Mouse (Mus musculus) hindbrain, embryonic 13.5 days (tissue): ENCODE results near the gene Pcx. TPM values are rescaled to one million over a fixed set of nuclear protein-coding genes. Genes with fewer than 3 reads are reported as not detected.

Experiments
- ATAC-seq: fragments of 200-750 bp; cut with Nextera tagmentation; 2 replicates; pipeline ENCODE4 v1.8.0; 2017; ENCODE audit warnings: moderate TSS enrichment; ENCODE audit not compliant: low FRiP score
- H3K27ac ChIP-seq: fragments of 300-500 bp; sonication (generic); 2 replicates; pipeline ENCODE4 v1.5.1; 2015; ENCODE audit warnings: inconsistent platforms, mild to moderate bottlenecking, moderate library complexity
- H3K27me3 ChIP-seq: fragments of 300-500 bp; sonication (generic); 2 replicates; pipeline ENCODE4 v1.6.1; 2015; ENCODE audit warnings: mild to moderate bottlenecking, inconsistent platforms
- H3K36me3 ChIP-seq: fragments of 300-500 bp; sonication (generic); 2 replicates; pipeline ENCODE4 v1.6.1; 2015; ENCODE audit warnings: mild to moderate bottlenecking, inconsistent platforms
- H3K4me1 ChIP-seq: fragments of 300-500 bp; sonication (generic); replicated peaks from 2 replicates; pipeline ENCODE4 v1.6.1; 2015; ENCODE audit warnings: inconsistent platforms
- H3K4me2 ChIP-seq: fragments of 300-500 bp; sonication (generic); 2 replicates; pipeline ENCODE4 v1.6.1; 2015; ENCODE audit warnings: inconsistent platforms, mild to moderate bottlenecking, moderate library complexity
- H3K4me3 ChIP-seq: fragments of 300-500 bp; sonication (generic); 2 replicates; pipeline ENCODE4 v1.5.1; 2015; ENCODE audit warnings: mild to moderate bottlenecking, inconsistent platforms
- H3K9ac ChIP-seq: fragments of 300-500 bp; sonication (generic); 2 replicates; pipeline ENCODE4 v1.6.1; 2015; ENCODE audit warnings: mild to moderate bottlenecking, inconsistent platforms
- H3K9me3 ChIP-seq: fragments of 300-500 bp; sonication (generic); 2 replicates; pipeline ENCODE4 v1.6.1; 2016; ENCODE audit warnings: inconsistent platforms
- WGBS: fragments of 180-500 bp; shearing (Covaris S2); methylation state at CpG from one replicate; pipeline ENCODE4 v1.1.7; 2015; 5-methylcytosine and 5-hydroxymethylcytosine counted together
- polyA plus RNA-seq: library from polyadenylated mRNA; unstranded; fragments of >200 nt; fragmentation: Nextera tagmentation; extraction: Ambion mirVana; gene quantifications from 2 replicates; pipeline ENCODE4 v1.2.1, GENCODE M21; 2015

The Pcx gene
- polyA plus RNA-seq, 1 experiment from 2014 or later, result 24.3 TPM

GRCm38 (mm10) chr19:4481326-4481725 lies 28.9 kb upstream of the Pcx start:
- no peak overlapping the region for H3K9ac ChIP-seq
- H3K4me2 ChIP-seq, result no peak overlapping the region
- H3K27ac ChIP-seq, result no peak overlapping the region
- H3K4me1 ChIP-seq, result peaks cover 10% of the 10 kb centered on the region
- no peaks in the 10 kb centered on the region for H3K9me3 ChIP-seq
- H3K4me3 ChIP-seq, result no peak overlapping the region
- H3K27me3 ChIP-seq, result peaks cover 35% of the 10 kb centered on the region
- ATAC-seq, result no peak
- 60% methylated on average over 4 of the region's 4 CpGs for WGBS
- H3K36me3 ChIP-seq, result no peaks in the 10 kb centered on the region

- H3K4me2 ChIP-seq, result no peak overlapping the region
- ATAC-seq, result no peak
- H3K4me3 ChIP-seq, result no peak overlapping the region
- no peaks in the 10 kb centered on the region for H3K36me3 ChIP-seq
- WGBS, result 95% methylated on average over 3 of the region's 3 CpGs
- H3K27ac ChIP-seq, result no peak overlapping the region
- peaks cover under 1% of the 10 kb centered on the region for H3K4me1 ChIP-seq
- no peak overlapping the region for H3K9ac ChIP-seq
- no peaks in the 10 kb centered on the region for H3K9me3 ChIP-seq
- peaks cover 25% of the 10 kb centered on the region for H3K27me3 ChIP-seq
Measured at GRCm38 (mm10) chr19:4482111-4482859, 28.0 kb upstream of the Pcx start.

- H3K27ac ChIP-seq, result no peak overlapping the region
- 50% methylated on average over 5 of the region's 5 CpGs for WGBS
- ATAC-seq, result no peak
- H3K9ac ChIP-seq, result no peak overlapping the region
- H3K4me2 ChIP-seq, result no peak overlapping the region
- no peaks in the 10 kb centered on the region for H3K4me1 ChIP-seq
- no peak overlapping the region for H3K4me3 ChIP-seq
- H3K27me3 ChIP-seq, result 0 out of 2 replicates have a peak, but pooled peaks cover 4% of the 10 kb centered on the region
- no peaks in the 10 kb centered on the region for H3K9me3 ChIP-seq
- H3K36me3 ChIP-seq, result no peaks in the 10 kb centered on the region
Measured at GRCm38 (mm10) chr19:4485006-4485405, 25.3 kb upstream of the Pcx start.

GRCm38 (mm10) chr19:4487877-4488276 lies 22.4 kb upstream of the Pcx start:
- H3K4me1 ChIP-seq, result no peaks in the 10 kb centered on the region
- H3K9ac ChIP-seq, result no peak overlapping the region
- H3K4me2 ChIP-seq, result no peak overlapping the region
- 70% methylated on average over 2 of the region's 2 CpGs for WGBS
- H3K27me3 ChIP-seq, result no peaks in the 10 kb centered on the region
- H3K9me3 ChIP-seq, result no peaks in the 10 kb centered on the region
- H3K36me3 ChIP-seq, result no peaks in the 10 kb centered on the region
- no peak overlapping the region for H3K4me3 ChIP-seq
- H3K27ac ChIP-seq, result no peak overlapping the region
- no peak for ATAC-seq

GRCm38 (mm10) chr19:4491080-4491695 lies 19.1 kb upstream of the Pcx start:
- Histone ChIP-seq H3K9me3 (no peaks in the 10 kb centered on the region), H3K4me1 (no peaks in the 10 kb centered on the region), H3K4me3 (no peak overlapping the region), H3K36me3 (no peaks in the 10 kb centered on the region), H3K27ac (0 out of 2 replicates have a peak overlapping the region, but pooled peaks have one; percentile 24), H3K9ac (no peak overlapping the region), H3K4me2 (no peak overlapping the region), H3K27me3 (no peaks in the 10 kb centered on the region)
- WGBS, result 75% methylated on average over 10 of the region's 10 CpGs
- no peak for ATAC-seq

GRCm38 (mm10) chr19:4492526-4493296 lies 17.6 kb upstream of the Pcx start:
- Histone ChIP-seq H3K4me3 (no peak overlapping the region), H3K36me3 (no peaks in the 10 kb centered on the region), H3K9ac (peak overlapping the region; percentile 56), H3K27ac (no peak overlapping the region), H3K9me3 (no peaks in the 10 kb centered on the region), H3K27me3 (no peaks in the 10 kb centered on the region), H3K4me2 (no peak overlapping the region), H3K4me1 (peaks cover 2% of the 10 kb centered on the region)
- WGBS, result 47% methylated on average over 9 of the region's 9 CpGs
- no peak for ATAC-seq

GRCm38 (mm10) chr19:4494707-4495106 lies 15.6 kb upstream of the Pcx start:
- no peaks in the 10 kb centered on the region for H3K27me3 ChIP-seq
- no peak overlapping the region for H3K4me3 ChIP-seq
- no peak overlapping the region for H3K27ac ChIP-seq
- H3K9me3 ChIP-seq, result no peaks in the 10 kb centered on the region
- H3K4me2 ChIP-seq, result no peak overlapping the region
- peaks cover 10% of the 10 kb centered on the region for H3K4me1 ChIP-seq
- whole genome bisulfite sequencing, result 79% methylated on average over 7 of the region's 7 CpGs
- H3K36me3 ChIP-seq, result no peaks in the 10 kb centered on the region
- no peak for ATAC-seq
- 0 out of 2 replicates have a peak overlapping the region, but pooled peaks have one; percentile 8 for H3K9ac ChIP-seq

GRCm38 (mm10) chr19:4495814-4496213 lies 14.5 kb upstream of the Pcx start:
- peaks cover 10% of the 10 kb centered on the region for H3K4me1 ChIP-seq
- WGBS, result 81% methylated on average over 5 of the region's 5 CpGs
- H3K4me2 ChIP-seq, result no peak overlapping the region
- no peak overlapping the region for H3K9ac ChIP-seq
- no peaks in the 10 kb centered on the region for H3K27me3 ChIP-seq
- no peaks in the 10 kb centered on the region for H3K36me3 ChIP-seq
- no peaks in the 10 kb centered on the region for H3K9me3 ChIP-seq
- no peak overlapping the region for H3K4me3 ChIP-seq
- no peak for ATAC-seq
- H3K27ac ChIP-seq, result no peak overlapping the region

GRCm38 (mm10) chr19:4496535-4497262 lies 13.6 kb upstream of the Pcx start:
- H3K27me3 ChIP-seq, result no peaks in the 10 kb centered on the region
- H3K36me3 ChIP-seq, result no peaks in the 10 kb centered on the region
- H3K4me3 ChIP-seq, result no peak overlapping the region
- no peak overlapping the region for H3K9ac ChIP-seq
- H3K27ac ChIP-seq, result no peak overlapping the region
- H3K4me1 ChIP-seq, result peaks cover 10% of the 10 kb centered on the region
- no peak overlapping the region for H3K4me2 ChIP-seq
- H3K9me3 ChIP-seq, result no peaks in the 10 kb centered on the region
- ATAC-seq, result no peak
- WGBS, result 81% methylated on average over 3 of the region's 3 CpGs

- Histone ChIP-seq H3K27ac (no peak overlapping the region), H3K4me1 (peaks cover 10% of the 10 kb centered on the region), H3K27me3 (no peaks in the 10 kb centered on the region), H3K36me3 (no peaks in the 10 kb centered on the region), H3K4me3 (no peak overlapping the region), H3K9ac (no peak overlapping the region), H3K9me3 (no peaks in the 10 kb centered on the region), H3K4me2 (no peak overlapping the region)
- WGBS, result 6% methylated on average over 4 of the region's 4 CpGs
- peak; percentile 68 for ATAC-seq
Measured at GRCm38 (mm10) chr19:4497263-4497973, 12.9 kb upstream of the Pcx start.

- no peak for ATAC-seq
- H3K36me3 ChIP-seq, result no peaks in the 10 kb centered on the region
- 56% methylated on average over 16 of the region's 16 CpGs for WGBS
- no peak within 1 kb of the TSS for H3K27ac ChIP-seq
- no peaks in the 10 kb centered on the region for H3K9me3 ChIP-seq
- no peaks in the 10 kb centered on the region for H3K27me3 ChIP-seq
- no peak within 1 kb of the TSS for H3K4me2 ChIP-seq
- H3K4me3 ChIP-seq, result no peak within 1 kb of the TSS
- H3K4me1 ChIP-seq, result peaks cover 10% of the 10 kb centered on the region
- no peak within 1 kb of the TSS for H3K9ac ChIP-seq
Measured at GRCm38 (mm10) chr19:4498062-4498933, 12.0 kb upstream of the Pcx start, which contains the start of gene 2010003K11Rik. Gene 2010003K11Rik (minus strand): TSS chr19:4498583.
